Mouse (Mus musculus) c-Kit-positive CD71-positive TER-119-positive erythroid progenitor cells, embryonic 14.5 days (primary cell): Measurements from ENCODE around the gene Lhfp.
"Not testable (repeated sequence)": the region's sequence is repeated elsewhere in the genome, so short reads cannot be mapped to it uniquely, and the experiment has no call there.

Experiments
- DNase-seq: peaks from one replicate; pipeline ENCODE4 v3.0.0-alpha.2; 2013; ENCODE audit warnings: low spot score

Lhfp gene

DNA sequence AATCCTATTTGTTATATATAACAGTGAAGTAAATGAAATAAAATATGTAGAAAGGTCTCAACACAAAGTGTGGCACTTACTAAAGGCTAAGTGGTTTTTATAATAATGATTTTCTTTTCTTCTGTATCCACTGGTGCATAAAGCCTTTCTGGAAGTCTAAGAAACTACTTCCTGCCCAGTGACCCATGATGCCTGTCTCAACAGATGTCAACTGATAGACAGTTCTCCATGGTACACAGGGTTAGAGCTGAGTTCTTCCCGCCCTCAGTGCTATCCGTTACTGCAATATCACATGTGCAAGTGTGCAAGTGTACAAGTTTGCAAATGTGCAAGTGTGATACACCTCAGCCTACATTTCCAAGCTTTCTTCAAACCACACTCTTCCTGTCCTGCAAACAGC lies 236.7 kb downstream of the Lhfp start:
- DNase-seq: no peak

DNA sequence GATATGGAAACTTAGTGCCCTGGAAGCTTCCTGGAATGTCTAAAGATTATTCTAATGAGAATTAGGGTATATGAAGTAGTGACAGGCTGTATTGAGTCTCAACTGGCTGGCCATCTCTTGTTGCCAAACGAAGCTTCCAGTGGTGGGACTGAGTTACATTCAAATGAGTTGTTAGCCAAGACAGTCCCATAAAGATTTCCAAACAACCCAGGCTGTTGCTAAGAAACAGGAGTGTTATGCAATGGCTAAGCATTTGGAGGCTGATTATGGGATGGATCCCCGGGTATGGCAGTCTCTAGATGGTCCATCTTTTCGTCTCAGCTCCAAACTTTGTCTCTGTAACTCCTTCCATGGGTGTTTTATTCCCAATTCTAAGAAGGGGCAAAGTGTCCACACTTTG lies 240.7 kb downstream of the Lhfp start:
- not testable (repeated sequence) for DNase-seq

DNA sequence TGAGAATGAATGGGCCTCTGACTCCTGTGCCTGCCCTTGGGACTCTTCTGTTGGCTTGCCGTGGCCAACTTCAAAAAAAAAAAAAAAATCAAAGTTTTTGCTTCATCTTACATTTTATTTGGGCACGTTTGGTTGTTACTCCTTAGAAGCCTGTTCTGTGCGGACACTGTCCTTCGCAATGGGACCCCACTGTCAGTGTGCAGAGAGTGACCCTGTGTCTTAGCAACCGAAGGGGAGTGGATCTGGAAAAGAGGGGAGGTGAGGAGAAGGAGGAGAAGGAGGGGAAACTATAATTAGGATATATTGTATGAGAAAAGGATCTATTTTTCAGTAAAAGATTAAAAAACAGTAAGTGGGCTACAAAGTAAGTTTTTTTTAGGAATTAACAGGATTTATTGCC lies 242.7 kb downstream of the Lhfp start:
- DNase-seq: no peak

DNA sequence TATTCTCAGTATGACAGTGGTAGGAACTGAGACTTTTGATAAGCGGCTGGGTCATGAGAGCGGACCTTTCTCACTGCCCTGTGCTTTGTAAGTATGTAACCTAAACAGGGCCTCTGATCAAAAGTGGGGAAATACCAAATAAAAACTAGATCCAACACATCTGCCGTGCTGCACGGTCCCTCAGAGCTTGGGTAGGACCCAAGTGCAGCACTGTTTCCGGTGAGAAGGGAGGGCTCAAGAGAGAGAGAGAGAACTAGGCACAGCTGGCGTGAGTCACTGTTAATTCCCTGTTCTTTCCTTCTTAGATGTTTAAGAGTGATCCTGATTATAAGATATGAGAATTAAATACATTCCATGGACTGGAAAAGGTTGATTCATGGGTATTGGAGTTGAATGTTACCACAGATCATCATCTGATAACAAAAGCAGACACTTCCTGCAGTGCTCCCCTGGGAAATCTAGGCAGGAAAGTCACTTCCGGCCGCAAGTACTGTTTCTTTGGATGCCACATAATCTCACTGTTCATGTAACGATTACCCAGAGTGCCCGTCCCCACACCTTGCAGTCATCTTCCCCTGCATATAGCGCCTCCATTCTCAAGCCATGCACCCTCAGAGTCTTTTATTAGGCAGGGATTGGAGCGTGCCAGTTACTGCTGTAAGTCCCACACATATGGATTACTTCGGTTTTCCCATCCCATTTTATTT lies 243.3 kb downstream of the Lhfp start:
- no peak for DNase-seq

DNA sequence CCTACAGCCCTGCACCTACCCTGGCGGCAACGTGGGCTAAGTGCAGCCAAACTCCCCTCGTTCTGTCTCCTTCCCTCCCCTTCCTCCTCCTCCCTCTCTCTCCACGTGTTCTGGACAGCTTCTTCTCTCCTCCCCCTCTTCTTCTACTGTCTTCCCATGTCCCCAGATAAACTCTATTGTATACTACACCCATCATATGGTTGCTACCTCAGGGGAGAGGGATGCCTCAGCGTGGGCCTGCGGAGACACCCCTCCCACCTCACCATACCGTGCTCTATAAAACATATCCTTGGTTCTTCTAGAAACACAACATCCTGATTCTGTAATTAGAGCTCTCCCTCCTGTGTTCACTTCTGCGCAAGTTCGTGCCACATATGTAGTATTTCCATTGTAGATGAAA lies 247.3 kb downstream of the Lhfp start:
- DNase-seq: no peak

DNA sequence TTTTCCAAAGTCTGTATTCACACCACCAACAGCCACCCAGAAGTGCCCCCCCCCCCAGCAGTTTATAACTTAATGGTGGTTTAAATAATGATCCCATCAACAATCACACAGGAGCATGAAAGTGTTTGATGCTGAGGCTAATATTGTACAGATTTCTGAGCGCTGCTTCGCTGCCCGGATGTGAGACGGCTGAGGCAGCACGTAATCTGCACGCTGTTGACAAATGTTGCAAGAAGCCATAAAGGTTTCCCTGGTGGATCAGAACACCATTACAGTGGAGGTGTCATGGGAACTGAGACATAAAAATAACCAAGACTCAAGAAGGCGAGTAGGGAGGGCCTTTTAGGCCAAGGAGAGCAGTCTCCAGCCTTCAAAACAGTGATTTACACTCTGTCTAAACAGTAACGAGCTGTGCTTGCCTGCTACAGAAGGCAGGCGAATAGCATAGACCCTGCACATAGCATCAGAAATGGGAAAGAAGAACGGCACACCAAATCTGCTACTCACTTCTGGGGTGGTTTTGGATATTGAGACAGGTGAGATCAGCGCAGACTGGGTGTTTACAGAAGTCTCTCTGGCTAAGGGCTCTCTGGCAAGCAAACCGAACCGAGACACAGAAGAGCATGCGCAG lies 248.4 kb downstream of the Lhfp start:
- DNase-seq: no peak

DNA sequence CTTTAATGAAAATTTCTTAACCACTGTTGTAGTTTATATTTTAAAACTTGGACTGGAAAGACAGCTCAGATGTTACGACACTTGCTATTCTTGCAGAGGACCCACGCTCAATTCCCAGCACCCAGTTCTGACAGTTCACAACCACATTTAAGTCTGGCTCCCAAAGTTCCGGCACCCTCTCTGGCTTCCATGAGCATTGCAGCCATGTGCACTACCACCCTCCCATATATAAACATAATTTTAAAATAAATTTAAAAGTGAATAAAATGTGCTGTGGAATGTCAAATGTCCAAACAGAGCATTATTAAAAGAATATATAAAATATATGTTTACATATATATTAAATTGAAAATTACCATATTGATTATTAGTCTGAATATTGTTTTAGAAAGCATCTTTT lies 249.9 kb downstream of the Lhfp start:
- no peak for DNase-seq

DNA sequence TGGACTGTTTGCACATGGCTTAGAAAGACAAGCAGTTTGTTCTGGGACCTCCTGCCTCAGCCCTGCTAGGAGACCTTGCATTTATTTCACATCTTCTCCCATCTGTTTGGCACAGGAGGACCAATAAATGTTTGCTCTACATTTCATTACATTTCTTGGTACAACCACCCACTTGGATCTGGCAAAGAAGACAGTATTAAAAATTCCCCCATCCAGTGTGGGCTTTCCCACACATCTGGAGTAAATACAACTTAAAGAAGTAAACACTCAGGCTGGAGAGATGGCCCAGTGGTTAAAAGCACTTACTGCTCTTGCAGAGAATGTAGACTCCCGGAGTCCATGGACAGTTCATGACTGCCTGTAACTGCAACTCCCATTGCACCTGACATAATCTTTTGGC lies 250.6 kb downstream of the Lhfp start:
- DNase-seq: no peak

DNA sequence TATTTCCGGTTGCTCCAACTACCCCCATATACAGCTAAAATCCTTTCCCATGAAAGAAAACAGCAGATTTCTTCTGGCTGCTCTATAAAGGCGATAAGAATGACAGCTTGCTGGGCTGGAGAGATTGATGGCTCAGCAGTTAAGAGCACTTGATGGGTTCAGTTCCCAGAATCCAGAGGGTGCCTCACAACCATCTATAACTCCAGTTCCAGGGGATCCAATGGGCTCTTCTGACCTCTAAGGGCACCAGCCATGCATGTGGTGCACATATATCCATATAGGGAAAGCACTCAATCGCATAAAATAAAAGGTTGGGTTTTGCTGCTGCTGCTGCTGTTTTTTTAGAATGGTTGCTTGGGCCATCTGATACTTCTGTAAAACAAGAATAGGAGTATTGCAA lies 251.1 kb downstream of the Lhfp start:
- DNase-seq: no peak

DNA sequence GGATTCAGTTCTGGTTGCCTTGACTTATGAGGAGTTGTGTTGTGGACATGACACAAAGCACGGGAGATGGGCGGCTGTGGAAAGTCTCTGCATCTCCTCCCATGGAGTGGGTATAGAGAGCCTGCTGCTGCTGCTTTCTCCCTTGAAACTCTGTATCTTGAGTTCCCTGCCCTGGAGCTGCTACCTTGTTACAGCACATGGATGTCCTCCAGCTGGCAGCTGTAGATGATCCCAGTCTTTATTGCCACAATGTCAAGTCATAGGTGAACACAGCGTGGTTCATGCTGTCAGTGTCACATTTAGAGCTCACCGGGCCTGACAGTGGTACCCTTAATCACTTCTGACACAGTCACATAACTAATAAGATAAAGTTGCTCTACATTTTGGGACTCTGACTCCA lies 251.7 kb downstream of the Lhfp start:
- no peak for DNase-seq

DNA sequence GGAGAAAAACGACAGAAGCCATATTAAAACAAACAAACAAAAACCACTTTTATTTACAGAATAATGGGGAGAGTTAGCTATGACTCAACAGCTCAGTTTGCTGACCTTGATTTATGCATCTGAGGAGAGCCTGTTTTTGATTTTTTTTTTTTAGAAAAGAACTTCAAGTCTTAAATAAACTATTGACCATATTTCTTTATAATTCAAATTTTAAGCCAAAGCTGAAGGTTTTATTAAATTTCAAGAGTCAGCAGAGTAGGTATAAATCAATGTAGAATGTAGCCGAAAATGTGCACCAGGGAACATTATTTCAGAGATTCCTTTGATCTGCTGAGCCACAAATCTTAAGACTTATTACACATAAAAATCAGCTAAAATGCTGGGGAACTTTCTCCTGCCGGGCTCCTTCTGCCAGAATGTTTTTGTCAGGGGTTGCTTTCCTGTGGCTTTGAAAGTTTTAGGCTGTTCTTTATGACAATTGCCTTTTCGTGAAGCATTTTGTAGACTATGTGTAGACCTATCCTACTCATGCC lies 252.6 kb downstream of the Lhfp start:
- DNase-seq: no peak

DNA sequence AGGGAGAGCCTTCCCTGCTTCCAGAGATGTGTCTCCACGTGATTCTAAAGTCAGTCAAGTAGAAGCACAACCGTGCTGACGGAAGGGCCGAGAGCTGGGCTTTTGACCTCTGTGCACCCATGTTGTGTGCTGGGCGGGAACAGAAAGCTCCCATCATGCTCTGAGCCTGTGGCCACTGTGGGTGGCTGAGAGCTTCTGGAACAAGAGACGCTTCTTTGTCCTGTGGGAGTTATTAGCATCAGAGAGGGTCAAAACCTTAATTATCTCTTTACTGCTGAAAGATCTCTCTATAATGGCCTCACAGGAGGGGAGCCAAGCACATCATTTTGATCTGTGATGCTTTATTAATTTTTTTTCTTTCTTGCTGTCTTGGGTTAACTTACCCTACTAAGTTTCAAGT lies 253.5 kb downstream of the Lhfp start:
- no peak for DNase-seq

DNA sequence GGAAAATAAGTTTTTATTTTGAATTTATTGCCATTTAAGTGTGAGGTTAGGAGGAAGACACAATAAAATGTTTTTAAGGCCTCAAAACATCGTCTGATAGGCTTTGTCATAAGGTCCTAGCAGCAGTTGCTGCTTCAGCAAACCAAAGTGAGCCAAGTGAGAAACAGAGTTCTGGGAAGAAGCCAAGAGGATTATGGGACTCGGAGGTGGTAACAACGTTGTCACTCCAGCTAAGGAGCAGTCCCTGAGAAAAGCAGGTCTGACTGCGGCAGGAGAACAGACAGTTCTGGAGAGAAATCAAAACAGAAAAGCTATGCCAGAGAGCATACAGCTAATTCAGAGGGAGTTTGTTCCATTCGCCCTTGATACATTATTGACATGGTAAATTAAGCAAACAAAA lies 260.5 kb downstream of the Lhfp start:
- DNase-seq: no peak

DNA sequence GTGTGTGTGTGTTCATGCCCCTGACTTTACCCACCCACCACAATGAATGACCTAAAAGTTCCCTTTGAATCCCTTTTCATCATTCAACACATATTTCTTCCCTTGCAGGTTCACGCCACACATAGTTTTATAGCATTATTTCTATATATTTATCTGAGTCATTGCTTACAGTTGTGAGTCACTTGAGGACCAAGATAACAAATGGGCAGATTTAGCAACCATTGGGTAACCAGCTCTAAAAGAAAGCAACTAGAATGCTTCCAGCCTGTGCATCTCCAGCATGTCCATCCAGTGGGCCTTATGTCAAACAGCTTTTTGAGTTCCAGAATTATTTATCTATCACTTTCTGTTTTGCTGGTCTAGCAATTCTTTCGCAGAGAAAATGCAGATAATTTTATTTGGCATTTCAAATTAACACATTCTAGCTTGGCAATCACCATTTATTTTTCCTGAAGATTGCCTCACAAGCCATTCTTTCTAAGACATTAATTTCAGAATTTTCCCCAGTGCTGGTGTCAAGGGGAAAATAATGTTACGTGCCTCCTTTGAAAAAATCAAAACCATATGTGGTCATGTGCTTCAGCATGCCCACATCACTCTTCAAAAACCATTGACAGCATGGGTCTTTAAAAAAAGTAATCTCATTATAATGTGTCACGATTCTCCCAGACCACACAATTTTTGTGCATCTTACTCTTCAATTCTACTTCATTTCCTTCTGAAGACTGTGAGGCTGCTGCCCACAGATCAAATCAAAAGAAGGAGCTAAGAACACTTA lies 263.0 kb downstream of the Lhfp start:
- no peak for DNase-seq

DNA sequence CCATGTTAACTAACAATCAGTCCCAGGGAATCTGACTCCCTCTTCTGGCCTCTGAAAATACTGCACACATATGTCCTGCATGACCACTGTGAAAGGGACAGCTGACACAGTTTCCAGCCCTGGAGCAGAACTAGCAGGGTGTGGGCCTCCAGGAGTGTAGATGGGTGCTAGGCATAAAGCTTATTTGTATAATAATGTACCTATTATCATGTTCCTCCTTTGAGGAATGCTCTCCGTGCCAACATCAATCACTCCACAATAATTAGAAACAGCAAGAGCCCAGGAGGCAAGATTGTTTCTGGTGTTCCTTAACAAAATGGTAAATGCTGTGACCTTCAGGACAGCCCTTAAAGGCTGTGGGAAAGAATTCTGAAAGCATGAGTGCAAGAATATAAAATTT lies 264.5 kb downstream of the Lhfp start:
- DNase-seq: no peak

DNA sequence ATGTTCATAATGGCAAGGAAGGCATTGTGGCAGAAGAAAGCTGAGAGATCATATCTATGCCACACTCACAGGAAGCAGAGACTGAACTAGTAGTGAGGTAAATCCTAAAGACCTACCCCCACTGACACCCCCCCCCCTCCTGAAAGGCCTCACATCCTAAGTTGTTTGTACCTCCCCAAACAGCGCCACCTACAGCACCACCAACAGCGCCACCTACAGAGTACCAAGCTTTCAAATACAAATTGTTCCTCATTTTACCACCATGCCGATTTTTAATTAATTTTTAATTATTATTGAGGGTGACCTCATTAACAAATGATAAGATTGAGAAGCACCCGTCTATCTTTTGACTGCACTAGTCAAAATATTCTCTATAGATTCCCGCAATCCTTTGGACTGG lies 267.3 kb downstream of the Lhfp start:
- no peak for DNase-seq

DNA sequence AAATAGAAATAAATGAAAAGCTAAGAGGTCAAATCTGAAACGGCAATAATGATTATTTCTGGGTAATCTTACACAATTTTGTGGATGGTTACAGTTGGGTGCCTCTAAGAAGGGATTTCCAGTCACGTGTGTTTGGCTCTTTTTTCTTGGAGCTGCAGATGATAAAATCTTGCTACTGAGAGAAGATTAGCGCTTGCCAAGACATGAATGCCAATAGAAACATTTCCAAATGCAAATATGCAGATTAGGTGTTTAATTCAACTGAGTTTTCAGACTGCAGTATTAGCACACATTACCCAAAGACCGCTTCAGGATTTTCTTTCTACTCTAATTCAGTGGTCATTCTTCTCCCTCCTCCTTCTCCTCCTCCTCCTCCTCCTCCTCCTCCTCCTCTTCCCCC lies 268.8 kb downstream of the Lhfp start:
- no peak for DNase-seq

DNA sequence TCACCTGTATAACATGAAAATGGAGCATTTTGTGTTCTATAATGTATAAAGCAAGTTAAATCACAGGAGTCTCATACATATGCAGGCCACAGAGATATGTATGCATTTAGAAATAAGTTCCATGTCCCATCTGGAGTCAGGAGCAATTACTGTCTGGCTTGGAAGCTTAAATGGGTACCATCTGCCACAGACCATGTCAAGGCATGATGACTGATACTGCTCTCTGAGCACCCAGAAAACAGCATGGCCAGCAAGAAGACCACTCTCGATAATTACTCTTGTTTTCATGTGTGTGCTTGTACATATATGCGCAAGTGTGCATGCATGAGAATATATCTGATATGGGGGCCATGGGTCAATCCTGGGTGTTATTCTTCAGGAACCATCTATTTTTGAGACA lies 269.3 kb downstream of the Lhfp start:
- DNase-seq: no peak
